Mouse (Mus musculus) thymus, postnatal 25 days (tissue): ENCODE measurements around the gene Cblb.

Experiments
- DNase-seq: peaks from one replicate; pipeline ENCODE4 v3.0.0; 2022

Gene Cblb

GRCm38 (mm10) chr16:52040937-52041336 is 9.9 kb downstream of the Cblb start:
- no peak for DNase-seq

- no peak for DNase-seq
Observed at GRCm38 (mm10) chr16:52042667-52043379, 11.8 kb downstream of the Cblb start.

DNA sequence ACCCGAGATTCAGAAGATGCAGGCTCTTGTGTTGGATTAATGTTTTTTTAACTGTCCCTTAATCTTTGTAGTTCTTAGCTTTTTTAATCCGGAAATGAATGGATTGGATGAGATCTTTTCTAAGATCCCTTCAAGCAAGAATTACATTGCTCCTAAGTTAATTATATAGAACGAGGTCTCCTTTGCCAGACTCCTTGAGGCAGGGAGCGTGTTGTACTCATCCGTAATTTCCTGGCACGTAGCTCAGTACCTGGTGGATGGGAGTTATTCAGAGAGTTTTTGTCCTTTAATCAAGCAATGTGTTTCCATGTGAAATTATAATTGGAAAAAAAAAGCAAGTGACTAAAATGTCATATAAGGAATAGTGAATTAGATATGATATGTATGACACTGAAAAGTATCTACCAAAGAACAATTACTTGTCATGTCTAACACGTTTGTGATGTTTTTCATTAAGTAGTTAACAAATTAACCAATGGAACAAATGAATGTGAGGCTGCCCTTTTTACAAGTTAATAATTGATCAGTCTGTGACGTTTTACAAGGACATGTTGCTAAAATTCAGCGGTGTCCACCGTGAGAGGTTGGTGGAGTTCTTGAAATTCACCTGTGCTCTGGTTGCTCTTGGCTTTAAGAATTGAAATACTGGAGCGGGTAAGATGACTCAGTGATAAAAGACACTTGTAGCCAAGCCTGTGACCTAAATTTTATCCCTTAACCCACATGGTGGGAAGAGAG is 12.5 kb downstream of the Cblb start:
- DNase-seq = no peak

GRCm38 (mm10) chr16:52044518-52044917 is 13.5 kb downstream of the Cblb start:
- DNase-seq = no peak

DNA sequence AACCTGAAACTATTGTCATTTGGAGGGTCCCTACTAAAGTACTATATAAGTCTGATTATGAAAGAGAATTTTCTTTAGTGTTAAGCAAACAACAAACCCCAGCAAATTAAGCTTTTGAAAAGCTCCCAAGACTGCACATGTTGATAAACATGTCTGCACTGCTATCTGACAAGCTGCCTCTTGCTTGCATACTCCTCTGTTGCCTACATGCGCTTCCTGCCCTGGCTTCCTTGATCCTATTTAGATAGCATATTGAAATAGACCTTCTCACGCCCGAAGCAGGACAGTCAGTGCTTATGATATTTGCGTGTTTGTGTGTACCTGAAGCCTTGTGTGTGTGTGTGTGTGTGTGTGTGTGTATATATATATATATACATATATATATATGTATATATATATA is 14.0 kb downstream of the Cblb start:
- DNase-seq = no peak

GRCm38 (mm10) chr16:52046464-52046863 is 15.4 kb downstream of the Cblb start:
- DNase-seq = no peak

DNA sequence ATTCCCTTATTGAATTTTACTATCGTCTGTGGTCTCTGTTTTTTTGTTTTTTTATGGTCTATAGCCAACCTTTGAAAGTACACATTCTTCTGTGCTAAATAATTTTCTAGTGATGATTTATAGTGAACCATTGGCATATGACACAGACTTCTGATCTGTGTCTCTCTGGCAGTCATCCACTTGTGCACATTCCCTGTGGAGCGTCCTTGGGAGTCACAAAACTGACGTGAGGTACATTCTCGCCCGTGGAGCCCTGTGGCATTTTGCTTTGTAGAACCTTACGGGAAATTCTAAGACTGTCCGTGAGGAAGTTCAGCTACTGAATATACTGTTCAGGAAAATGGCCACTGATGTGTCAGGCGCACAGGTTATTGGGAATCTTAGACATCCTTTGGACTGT is 20.1 kb downstream of the Cblb start:
- DNase-seq = no peak

DNA sequence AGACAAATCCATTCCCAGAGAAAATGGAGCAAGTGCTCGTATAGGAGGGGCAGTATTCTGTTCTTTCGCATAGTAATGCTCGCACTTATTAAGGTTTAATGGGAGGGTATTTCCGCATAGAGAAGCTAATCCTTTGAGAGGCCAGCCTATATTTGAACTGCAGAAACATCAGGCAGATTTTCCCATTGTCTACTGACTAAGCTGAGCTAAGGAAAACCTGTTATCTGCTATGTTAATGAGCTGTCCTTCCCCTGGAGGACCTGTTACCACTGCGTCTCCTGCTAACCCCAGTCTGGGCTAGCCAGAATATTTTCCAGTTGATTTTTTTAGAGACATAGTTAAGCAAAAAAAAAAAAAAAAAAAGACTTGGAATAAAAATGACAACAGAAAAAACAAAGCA is 21.7 kb downstream of the Cblb start:
- no peak for DNase-seq

- no peak for DNase-seq
Observed at GRCm38 (mm10) chr16:52055236-52055635, 24.2 kb downstream of the Cblb start.

- DNase-seq = peak; percentile 26
Observed at GRCm38 (mm10) chr16:52056164-52056563, 25.1 kb downstream of the Cblb start.

- no peak for DNase-seq
Observed at GRCm38 (mm10) chr16:52057335-52057734, 26.3 kb downstream of the Cblb start.

- no peak for DNase-seq
Observed at GRCm38 (mm10) chr16:52059535-52059934, 28.5 kb downstream of the Cblb start.

DNA sequence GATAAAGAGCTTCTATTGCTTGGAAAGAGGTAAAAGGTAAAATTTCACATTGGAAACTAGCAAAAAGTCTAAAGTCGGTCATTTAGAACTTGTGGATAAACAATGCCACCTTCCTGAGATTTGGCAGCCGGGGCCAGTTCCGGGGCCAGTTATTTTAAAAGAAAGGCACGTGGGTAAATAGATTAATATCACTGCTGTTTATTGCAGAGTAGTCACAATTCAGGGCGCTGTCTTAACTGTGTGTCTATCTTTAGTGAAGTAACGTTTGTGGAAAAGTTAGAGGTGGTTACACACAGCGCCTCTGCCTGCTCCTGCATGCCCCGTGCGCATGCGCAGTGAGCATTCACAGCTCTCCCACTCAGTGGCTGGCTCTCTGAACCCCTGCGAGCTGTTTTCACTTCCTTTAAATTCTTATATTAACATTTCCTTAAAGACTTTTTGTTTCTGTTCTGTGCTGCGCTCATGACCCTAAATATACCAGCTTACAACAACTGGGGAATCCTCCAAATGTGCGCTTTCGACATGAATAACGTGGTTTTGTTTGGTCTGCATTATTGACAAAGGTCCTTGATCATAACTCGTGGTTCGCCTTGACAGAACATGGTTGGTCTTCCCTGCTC is 29.2 kb downstream of the Cblb start:
- DNase-seq = peak; percentile 80

- peak; percentile 20 for DNase-seq
Observed at GRCm38 (mm10) chr16:52061015-52061481, 30.0 kb downstream of the Cblb start.

DNA sequence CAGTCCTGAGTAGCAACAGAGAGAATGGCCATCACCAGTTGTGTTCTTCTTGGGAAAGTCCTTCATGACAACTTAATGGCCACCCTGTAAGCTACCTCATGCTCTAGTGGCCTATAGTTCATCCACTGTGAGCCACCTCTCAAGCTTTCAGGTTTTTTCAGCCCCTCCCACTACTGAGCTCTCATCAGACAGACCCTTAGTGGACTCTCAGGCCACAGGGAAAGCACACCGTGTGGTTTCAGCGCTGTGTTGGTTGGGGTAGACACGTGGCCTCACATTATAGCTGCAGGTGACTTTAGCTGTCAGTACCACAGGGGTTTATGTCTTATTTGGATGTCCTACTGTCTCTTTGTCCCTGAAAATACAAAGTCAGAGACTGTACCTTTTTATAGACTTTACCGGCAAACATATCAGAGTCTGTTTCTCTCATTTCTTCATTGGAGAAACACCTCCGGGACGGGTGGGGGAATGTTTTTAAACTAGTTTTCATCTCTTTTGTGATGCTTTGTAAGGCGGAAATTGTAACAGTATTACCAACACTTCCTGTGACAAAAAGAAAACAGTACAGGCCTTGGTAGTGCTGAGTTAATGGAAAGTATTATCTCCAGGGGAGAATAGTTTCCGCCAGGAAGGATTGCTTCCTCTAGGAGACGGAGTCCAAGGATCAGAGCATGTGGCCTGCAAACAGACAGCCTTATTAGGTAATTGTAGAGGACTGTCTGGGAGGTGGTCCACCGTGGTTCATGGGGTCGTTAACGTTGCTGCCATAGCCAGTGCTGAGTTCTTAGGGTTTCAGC is 33.5 kb downstream of the Cblb start:
- DNase-seq = no peak

GRCm38 (mm10) chr16:52067632-52068516 is 36.8 kb downstream of the Cblb start:
- no peak for DNase-seq

- no peak for DNase-seq
Observed at GRCm38 (mm10) chr16:52068517-52068874, 37.5 kb downstream of the Cblb start.

- DNase-seq = no peak
Observed at GRCm38 (mm10) chr16:52069648-52070047, 38.6 kb downstream of the Cblb start.

DNA sequence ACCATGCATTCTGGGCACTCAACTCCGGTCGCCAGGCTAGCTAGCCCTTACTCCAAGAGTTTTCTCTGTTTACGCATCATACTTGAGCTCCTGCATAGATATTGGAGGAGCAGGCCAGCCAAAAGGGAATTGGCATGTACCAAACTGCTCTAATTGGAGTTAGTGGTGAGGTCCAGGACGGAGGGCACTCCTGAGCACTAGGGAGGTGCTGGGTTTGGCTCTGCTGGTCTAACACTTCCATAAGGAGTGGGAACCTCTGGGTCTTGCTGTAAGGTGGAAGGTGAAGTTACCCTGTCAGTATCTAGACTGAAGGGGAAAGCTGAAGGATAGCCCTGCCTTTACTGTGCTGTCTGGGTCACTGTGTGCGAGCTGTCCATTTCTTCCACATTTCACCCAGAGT is 39.1 kb downstream of the Cblb start:
- no peak for DNase-seq

DNA sequence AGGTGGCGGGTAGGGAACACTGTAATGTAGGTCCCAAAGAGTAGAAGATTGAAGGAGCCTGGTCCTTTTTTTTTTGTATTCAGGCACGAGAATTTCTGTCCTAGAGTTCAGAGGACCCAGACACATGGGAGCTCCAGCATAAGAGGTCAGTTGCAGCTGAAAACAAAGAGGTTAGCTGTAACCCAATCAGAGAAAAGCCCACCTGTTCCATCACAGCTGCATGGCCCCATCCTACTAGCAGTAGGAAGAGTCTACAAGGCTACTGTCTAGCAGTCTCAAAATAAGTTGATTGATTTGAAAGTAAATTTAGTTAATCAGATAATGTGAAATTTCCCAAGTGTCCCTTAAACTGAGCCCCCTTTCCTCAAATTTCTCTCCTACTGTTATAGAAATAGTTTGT is 40.3 kb downstream of the Cblb start:
- no peak for DNase-seq

GRCm38 (mm10) chr16:52071766-52072209 is 40.8 kb downstream of the Cblb start:
- no peak for DNase-seq

GRCm38 (mm10) chr16:52076652-52077051 is 45.6 kb downstream of the Cblb start:
- no peak for DNase-seq
